Mouse (Mus musculus): ENCODE data around the gene Mast4. TPM values are rescaled to one million over a fixed set of nuclear protein-coding genes. Genes with fewer than 3 reads are reported as not detected.

Gene Mast4
- polyA plus RNA-seq, 1 experiment = 10.8 TPM

- H3ac ChIP-seq (ENCODE audit: control insufficient read depth, insufficient read length, low read depth) = no peak overlapping the region
- TF ChIP-seq FOSL1 (IDR thresholded peaks at IDR 0.05; ENCODE audit: insufficient read depth, low read length, poor library complexity, severe bottlenecking) = no peak
- TF ChIP-seq MYOD1 (IDR thresholded peaks at IDR 0.05; ENCODE audit: control insufficient read depth, insufficient read length, low read depth) = no peak
- no peak for TF ChIP-seq MYOG (IDR thresholded peaks at IDR 0.05; ENCODE audit: control insufficient read depth, extremely low read depth, insufficient read length)
- no peak for TF ChIP-seq CTCF (IDR thresholded peaks at IDR 0.05; ENCODE audit: control insufficient read depth, insufficient read depth, insufficient read length)
- TF ChIP-seq USF1 (IDR thresholded peaks at IDR 0.05; ENCODE audit: low read depth) = no peak
- peak; percentile 79 for TF ChIP-seq CEBPB (IDR thresholded peaks at IDR 0.05; ENCODE audit: low read depth)
- no peak for TF ChIP-seq MAX (IDR thresholded peaks at IDR 0.05)
Observed at GRCm38 (mm10) chr13:102849068-102849467, 485.2 kb downstream of the Mast4 start.

GRCm38 (mm10) chr13:102846473-102846872, 487.8 kb downstream of the Mast4 start:
- Histone ChIP-seq H3K36me3 (ENCODE audit: control insufficient read depth, insufficient read depth) (peaks cover 6% of the 10 kb centered on the region), H3K79me3 (ENCODE audit: low read depth) (peaks cover 40% of the 10 kb centered on the region), H3K79me2 (ENCODE audit: control insufficient read depth, insufficient read depth) (peaks cover 94% of the 10 kb centered on the region), H3ac (ENCODE audit: control insufficient read depth, insufficient read length, low read depth) (no peak overlapping the region), H3K4me3 (ENCODE audit: insufficient read depth, poor library complexity, severe bottlenecking) (no peak overlapping the region), H3K27me3 (ENCODE audit: control insufficient read depth, insufficient read depth, insufficient read length) (no peaks in the 10 kb centered on the region)
- TF ChIP-seq CEBPB (IDR thresholded peaks at IDR 0.05; ENCODE audit: low read depth) (peak; percentile 41), FOSL1 (IDR thresholded peaks at IDR 0.05; ENCODE audit: insufficient read depth, low read length, poor library complexity, severe bottlenecking) (no peak)

More at GRCm38 (mm10) chr13:102849068-102849467, 485.2 kb downstream of the Mast4 start:
- H3K27me3 ChIP-seq (ENCODE audit: control insufficient read depth, insufficient read depth, insufficient read length) = no peaks in the 10 kb centered on the region
- peaks cover 38% of the 10 kb centered on the region for H3K79me3 ChIP-seq (ENCODE audit: low read depth)
- H3K36me3 ChIP-seq (ENCODE audit: control insufficient read depth, insufficient read depth) = peaks cover 12% of the 10 kb centered on the region
- peaks cover 94% of the 10 kb centered on the region for H3K79me2 ChIP-seq (ENCODE audit: control insufficient read depth, insufficient read depth)
- H3K4me3 ChIP-seq (ENCODE audit: insufficient read depth, poor library complexity, severe bottlenecking) = no peak overlapping the region

DNA sequence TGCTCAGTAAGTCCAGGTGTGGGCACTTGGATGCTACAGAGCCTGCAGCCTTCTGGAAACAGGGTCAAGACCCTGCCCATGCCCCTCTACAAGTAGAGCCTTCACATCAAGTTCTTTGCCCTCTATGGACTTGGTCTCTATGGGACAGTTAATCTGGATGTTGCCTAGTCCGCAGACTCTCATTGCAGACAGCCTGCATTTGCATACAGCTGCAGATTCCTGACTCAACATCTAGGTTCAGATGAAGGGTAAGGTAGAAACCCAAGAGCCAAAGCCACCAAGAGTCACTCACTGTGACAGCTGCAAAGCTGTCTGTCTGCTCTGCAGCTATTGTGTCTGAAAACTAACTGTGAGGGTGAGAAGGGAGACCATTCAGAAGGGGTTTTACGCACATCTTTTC, 491.6 kb downstream of the Mast4 start:
- TF ChIP-seq FOSL1 (IDR thresholded peaks at IDR 0.05; ENCODE audit: insufficient read depth, low read length, poor library complexity, severe bottlenecking) = no peak
- no peak for TF ChIP-seq USF1 (IDR thresholded peaks at IDR 0.05; ENCODE audit: low read depth)
- no peak for TF ChIP-seq MYOD1 (IDR thresholded peaks at IDR 0.05; ENCODE audit: control insufficient read depth, insufficient read length, low read depth)
- no peak for TF ChIP-seq MYOG (IDR thresholded peaks at IDR 0.05; ENCODE audit: control insufficient read depth, extremely low read depth, insufficient read length)
- TF ChIP-seq CEBPB (IDR thresholded peaks at IDR 0.05; ENCODE audit: low read depth) = no peak
- no peak for TF ChIP-seq MAX (IDR thresholded peaks at IDR 0.05)
- no peak for TF ChIP-seq CTCF (IDR thresholded peaks at IDR 0.05; ENCODE audit: control insufficient read depth, insufficient read depth, insufficient read length)
- Histone ChIP-seq H3K4me3 (ENCODE audit: insufficient read depth, poor library complexity, severe bottlenecking) (no peak overlapping the region), H3K36me3 (ENCODE audit: control insufficient read depth, insufficient read depth) (peaks cover 3% of the 10 kb centered on the region), H3ac (ENCODE audit: control insufficient read depth, insufficient read length, low read depth) (no peak overlapping the region), H3K27me3 (ENCODE audit: control insufficient read depth, insufficient read depth, insufficient read length) (no peaks in the 10 kb centered on the region), H3K79me3 (ENCODE audit: low read depth) (peaks cover 48% of the 10 kb centered on the region), H3K79me2 (ENCODE audit: control insufficient read depth, insufficient read depth) (peaks cover 92% of the 10 kb centered on the region)

DNA sequence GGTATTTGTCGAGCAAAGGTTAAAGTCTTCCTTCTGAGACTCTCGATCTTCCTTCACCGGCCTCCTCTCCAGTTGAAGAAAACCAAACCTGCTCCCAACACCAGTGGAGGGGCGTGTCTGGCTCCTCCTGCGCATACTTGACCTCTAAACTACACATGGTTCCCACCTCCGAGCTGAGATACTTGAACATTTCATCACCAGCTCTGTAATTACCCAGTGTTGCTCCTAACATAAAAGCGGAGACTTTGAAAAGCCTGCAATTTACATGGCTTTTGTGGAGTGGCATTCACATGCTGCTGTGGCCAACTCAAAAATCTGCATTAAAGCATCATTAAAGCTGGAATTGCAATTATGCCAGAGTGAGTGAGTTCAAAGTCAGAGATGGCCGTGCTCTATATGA, 492.1 kb downstream of the Mast4 start:
- Histone ChIP-seq H3K27me3 (ENCODE audit: control insufficient read depth, insufficient read depth, insufficient read length) (no peaks in the 10 kb centered on the region), H3K36me3 (ENCODE audit: control insufficient read depth, insufficient read depth) (peaks cover 3% of the 10 kb centered on the region)

GRCm38 (mm10) chr13:102839741-102840482, 494.4 kb downstream of the Mast4 start:
- Histone ChIP-seq H3K79me3 (ENCODE audit: low read depth) (peaks cover 32% of the 10 kb centered on the region), H3K36me3 (ENCODE audit: control insufficient read depth, insufficient read depth) (peaks cover 3% of the 10 kb centered on the region), H3K4me3 (ENCODE audit: insufficient read depth, poor library complexity, severe bottlenecking) (no peak overlapping the region), H3K79me2 (ENCODE audit: control insufficient read depth, insufficient read depth) (peaks cover 90% of the 10 kb centered on the region), H3ac (ENCODE audit: control insufficient read depth, insufficient read length, low read depth) (no peak overlapping the region), H3K27me3 (ENCODE audit: control insufficient read depth, insufficient read depth, insufficient read length) (no peaks in the 10 kb centered on the region)
- TF ChIP-seq USF1 (IDR thresholded peaks at IDR 0.05; ENCODE audit: low read depth) (no peak), CTCF (IDR thresholded peaks at IDR 0.05; ENCODE audit: control insufficient read depth, insufficient read depth, insufficient read length) (no peak), MYOG (IDR thresholded peaks at IDR 0.05; ENCODE audit: control insufficient read depth, extremely low read depth, insufficient read length) (no peak), CEBPB (IDR thresholded peaks at IDR 0.05; ENCODE audit: low read depth) (no peak), FOSL1 (IDR thresholded peaks at IDR 0.05; ENCODE audit: insufficient read depth, low read length, poor library complexity, severe bottlenecking) (no peak), MAX (IDR thresholded peaks at IDR 0.05) (no peak), MYOD1 (IDR thresholded peaks at IDR 0.05; ENCODE audit: control insufficient read depth, insufficient read length, low read depth) (no peak)

More for the DNA sequence above, 492.1 kb downstream of the Mast4 start:
- TF ChIP-seq FOSL1 (IDR thresholded peaks at IDR 0.05; ENCODE audit: insufficient read depth, low read length, poor library complexity, severe bottlenecking) = no peak
- no peak for TF ChIP-seq MYOD1 (IDR thresholded peaks at IDR 0.05; ENCODE audit: control insufficient read depth, insufficient read length, low read depth)
- TF ChIP-seq MAX (IDR thresholded peaks at IDR 0.05) = no peak
- TF ChIP-seq MYOG (IDR thresholded peaks at IDR 0.05; ENCODE audit: control insufficient read depth, extremely low read depth, insufficient read length) = no peak
- TF ChIP-seq CTCF (IDR thresholded peaks at IDR 0.05; ENCODE audit: control insufficient read depth, insufficient read depth, insufficient read length) = no peak
- no peak for TF ChIP-seq CEBPB (IDR thresholded peaks at IDR 0.05; ENCODE audit: low read depth)
- TF ChIP-seq USF1 (IDR thresholded peaks at IDR 0.05; ENCODE audit: low read depth) = no peak
- Histone ChIP-seq H3K79me3 (ENCODE audit: low read depth) (peaks cover 47% of the 10 kb centered on the region), H3K79me2 (ENCODE audit: control insufficient read depth, insufficient read depth) (peaks cover 92% of the 10 kb centered on the region), H3K4me3 (ENCODE audit: insufficient read depth, poor library complexity, severe bottlenecking) (no peak overlapping the region), H3ac (ENCODE audit: control insufficient read depth, insufficient read length, low read depth) (no peak overlapping the region)

Data from C2C12 (cell line).